ENCODE assay signal across 13 mouse cellular contexts in genomic region chr9:54897097-54897496, GRCm38 (mm10). TPM values are rescaled to one million over a fixed set of nuclear protein-coding genes. Genes with fewer than 3 reads are reported as not detected.
DNase-seq lines count a peak whose midpoint lies in the region; ATAC-seq and TF ChIP-seq lines count a peak whose summit lies in the region.
"Had no signal": no experiment of that assay in that cellular context is flagged by ENCODE, and none has a peak within 500 bp of the region (broad histone marks: within the 10 kb centered on the region; RNA-seq: fewer than 3 reads in every experiment).

No protein-coding gene starts in this region.

- POLR2A ChIA-PET in Patski (lab: Charles Lee): no interaction called here

- no peak for DNase-seq in heart, postnatal 0 days (ENCODE audit: low spot score)
- DNase-seq in heart, adult 18-20 months: no peak
- DNase-seq in lung, embryonic 14.5 days: no peak
- DNase-seq in lung, adult 2 months: no peak
- no peak for DNase-seq in Patski (ENCODE audit: low read depth, low spot score)
- no peak for DNase-seq in stomach, postnatal 0 days (ENCODE audit: low spot score)
- no peak for DNase-seq in Muller cell, postnatal 12 days (ENCODE audit: inconsistent ontology term)
- DNase-seq: adrenal gland, postnatal 25 days; cerebellum, adult 9-10 months; lung, postnatal 36 days; spleen, adult 18-20 months had no signal

- H3K36me3 ChIP-seq in heart, postnatal 0 days (replicated peaks; ENCODE audit: control insufficient read depth, insufficient read depth, low read length): peaks cover 76% of the 10 kb centered on the region
- H3K36me3 ChIP-seq in lung, embryonic 14.5 days (ENCODE audit: insufficient read depth): peaks cover 78% of the 10 kb centered on the region
- peaks cover 17% of the 10 kb centered on the region for H3K36me3 ChIP-seq in stomach, postnatal 0 days (ENCODE audit: control insufficient read depth, insufficient read depth, low read length)

- peak; percentile 42 for TF ChIP-seq CTCF in heart, postnatal 0 days (IDR thresholded peaks at IDR 0.05; ENCODE audit: low read depth)
- TF ChIP-seq CTCF in lung, embryonic 14.5 days (IDR thresholded peaks at IDR 0.05; ENCODE audit: low read depth): peak; percentile 48
- no peak for TF ChIP-seq CTCF in lung, adult 2 months (IDR thresholded peaks at IDR 0.05; ENCODE audit: insufficient read depth, low read length)
- TF ChIP-seq CTCF in Patski (IDR thresholded peaks at IDR 0.05): peak; percentile 62
- peak; percentile 68 for TF ChIP-seq CTCF in stomach, postnatal 0 days (IDR thresholded peaks at IDR 0.05; ENCODE audit: low read depth)

- H3K4me3 ChIP-seq in heart, postnatal 0 days (ENCODE audit: low read depth, low read length): no peak overlapping the region
- no peak overlapping the region for H3K4me3 ChIP-seq in lung, embryonic 14.5 days (ENCODE audit: low read depth, low read length)
- no peak overlapping the region for H3K4me3 ChIP-seq in lung, adult 2 months (replicated peaks; ENCODE audit: extremely low read depth, low read depth, low read length)
- no peak overlapping the region for H3K4me3 ChIP-seq in stomach, postnatal 0 days (ENCODE audit: low read depth, low read length)

- H3K9me3 ChIP-seq in heart, postnatal 0 days (replicated peaks; ENCODE audit: control insufficient read depth, low read length): no peaks in the 10 kb centered on the region
- no peaks in the 10 kb centered on the region for H3K9me3 ChIP-seq in lung, embryonic 14.5 days (ENCODE audit: low read depth, low read length)
- no peaks in the 10 kb centered on the region for H3K9me3 ChIP-seq in stomach, postnatal 0 days (ENCODE audit: control insufficient read depth, low read length)

- ATAC-seq in heart, postnatal 0 days (ENCODE audit: insufficient read depth, low read depth): no peak
- no peak for ATAC-seq in lung, embryonic 14.5 days (ENCODE audit: insufficient read depth)
- no peak for ATAC-seq in Patski
- ATAC-seq in stomach, postnatal 0 days (ENCODE audit: low FRiP score, low TSS enrichment): no peak

- no peak overlapping the region for H3K4me2 ChIP-seq in heart, postnatal 0 days (ENCODE audit: low read depth, low read length)
- H3K4me2 ChIP-seq in lung, embryonic 14.5 days: no peak overlapping the region
- no peak overlapping the region for H3K4me2 ChIP-seq in stomach, postnatal 0 days (replicated peaks; ENCODE audit: low read depth)

- TF ChIP-seq EP300 in heart, postnatal 0 days (IDR thresholded peaks at IDR 0.05; ENCODE audit: low read depth): no peak
- TF ChIP-seq EP300 in stomach, postnatal 0 days (optimal IDR thresholded peaks at IDR 0.05): no peak

- no peak overlapping the region for H3K27ac ChIP-seq in heart, postnatal 0 days (ENCODE audit: low read depth)
- no peak overlapping the region for H3K27ac ChIP-seq in lung, embryonic 14.5 days (ENCODE audit: low read depth)
- H3K27ac ChIP-seq in stomach, postnatal 0 days (replicated peaks): no peak overlapping the region

- no peak for TF ChIP-seq POLR2A in lung, adult 2 months (IDR thresholded peaks at IDR 0.05; ENCODE audit: borderline replicate concordance, extremely low read depth, low read depth, low read length)

- no peak overlapping the region for H3K9ac ChIP-seq in heart, postnatal 0 days (replicated peaks; ENCODE audit: low read depth, low read length)
- H3K9ac ChIP-seq in lung, embryonic 14.5 days: no peak overlapping the region
- H3K9ac ChIP-seq in stomach, postnatal 0 days (ENCODE audit: low read length): no peak overlapping the region

- in situ Hi-C loops in Patski (cut with MboI; ENCODE audit: low pct_unique_long_range_greater_than_20kb): no loop called here

- WGBS in heart, postnatal 0 days: 80% methylated on average over 3 of the region's 3 CpGs
- whole genome bisulfite sequencing in lung, embryonic 14.5 days: 81% methylated on average over 3 of the region's 3 CpGs
- WGBS in lung, adult 2 months: 83% methylated on average over 3 of the region's 3 CpGs
- 86% methylated on average over 3 of the region's 3 CpGs for WGBS in stomach, postnatal 0 days

- CTCF ChIA-PET in Patski (lab: Charles Lee): interaction anchor here (0.7 to 0.9 kb wide), 2 partner anchors 9 to 12 kb away, joined by 3 read pairs; no protein-coding TSS in a partner anchor

- H3K4me1 ChIP-seq in heart, postnatal 0 days (ENCODE audit: control insufficient read depth, insufficient read depth): no peaks in the 10 kb centered on the region
- no peaks in the 10 kb centered on the region for H3K4me1 ChIP-seq in lung, embryonic 14.5 days (ENCODE audit: insufficient read depth)
- no peaks in the 10 kb centered on the region for H3K4me1 ChIP-seq in lung, adult 2 months (ENCODE audit: control insufficient read depth, insufficient read depth, low read length)
- H3K4me1 ChIP-seq in stomach, postnatal 0 days (replicated peaks; ENCODE audit: control insufficient read depth, insufficient read depth): no peaks in the 10 kb centered on the region

- no peaks in the 10 kb centered on the region for H3K27me3 ChIP-seq in heart, postnatal 0 days (ENCODE audit: control insufficient read depth, insufficient read depth, low read length)
- H3K27me3 ChIP-seq in lung, embryonic 14.5 days (ENCODE audit: insufficient read depth, low read length): no peaks in the 10 kb centered on the region
- no peaks in the 10 kb centered on the region for H3K27me3 ChIP-seq in Patski
- no peaks in the 10 kb centered on the region for H3K27me3 ChIP-seq in stomach, postnatal 0 days (ENCODE audit: control insufficient read depth, insufficient read depth, low read length)

RNA-seq across cellular contexts. Expression of gene Hykk, which starts 20.0 kb away (rescaled TPM):
- total RNA-seq in heart, postnatal 0 days (2014; rRNA removed; ENCODE audit: low replicate concordance): 3.3 and 3.6 TPM in 2 replicates
- polyA plus RNA-seq in heart, postnatal 0 days (2015; fragmentation: Nextera tagmentation; extraction: Ambion mirVana): 1.4 and 1.5 TPM in 2 replicates
- 1 to 10 TPM; 1.2 to 1.3 TPM for total RNA-seq in heart, adult 18-20 months (2021)
- polyA plus RNA-seq in lung, embryonic 14.5 days (2014; fragmentation: Nextera tagmentation; extraction: Ambion mirVana): 3.9 and 4.3 TPM in 2 replicates
- 1.5 and 2.1 TPM in 2 replicates for polyA plus RNA-seq in lung, adult 2 months (2012; rRNA removed)
- polyA plus RNA-seq in Patski (2021): 0.27 TPM
- 1.3 and 1.4 TPM in 2 replicates for polyA plus RNA-seq in stomach, postnatal 0 days (2015; fragmentation: Nextera tagmentation; extraction: Ambion mirVana)
- total RNA-seq: monocyte, adult 5-6 weeks had no signal

RNA-seq across cellular contexts. Expression of gene Ireb2, which starts 33.5 kb away (rescaled TPM):
- total RNA-seq in heart, postnatal 0 days (2014; rRNA removed; ENCODE audit: low replicate concordance): 17.7 and 21.1 TPM in 2 replicates
- polyA plus RNA-seq in heart, postnatal 0 days (2015; fragmentation: Nextera tagmentation; extraction: Ambion mirVana): 12.1 and 14.4 TPM in 2 replicates
- total RNA-seq in heart, adult 18-20 months (2021): 10 to 100 TPM; 22.0 to 22.6 TPM
- polyA plus RNA-seq in lung, embryonic 14.5 days (2014; fragmentation: Nextera tagmentation; extraction: Ambion mirVana): 44.3 and 45.9 TPM in 2 replicates
- polyA plus RNA-seq in lung, adult 2 months (2012; rRNA removed): 3.6 and 8.2 TPM in 2 replicates
- 41.8 TPM for polyA plus RNA-seq in Patski (2021)
- polyA plus RNA-seq in stomach, postnatal 0 days (2015; fragmentation: Nextera tagmentation; extraction: Ambion mirVana): 9.6 and 9.7 TPM in 2 replicates

RNA-seq across cellular contexts. Expression of gene Psma4, which starts 53.5 kb away (rescaled TPM):
- 200 and 381 TPM in 2 replicates for total RNA-seq in heart, postnatal 0 days (2014; rRNA removed; ENCODE audit: low replicate concordance)
- polyA plus RNA-seq in heart, postnatal 0 days (2015; fragmentation: Nextera tagmentation; extraction: Ambion mirVana): 224 and 230 TPM in 2 replicates
- total RNA-seq in heart, adult 18-20 months (2021): 100 to 1,000 TPM; 123 to 128 TPM
- polyA plus RNA-seq in lung, embryonic 14.5 days (2014; fragmentation: Nextera tagmentation; extraction: Ambion mirVana): 295 and 298 TPM in 2 replicates
- 29.5 and 52.0 TPM in 2 replicates for polyA plus RNA-seq in lung, adult 2 months (2012; rRNA removed)
- 243 TPM for polyA plus RNA-seq in Patski (2021)
- 196 and 201 TPM in 2 replicates for polyA plus RNA-seq in stomach, postnatal 0 days (2015; fragmentation: Nextera tagmentation; extraction: Ambion mirVana)

RNA-seq across cellular contexts. Expression of gene AY074887, which starts 53.7 kb away (rescaled TPM):
- total RNA-seq in heart, postnatal 0 days (2014; rRNA removed; ENCODE audit: low replicate concordance): not detected in 2 replicates
- polyA plus RNA-seq in heart, postnatal 0 days (2015; fragmentation: Nextera tagmentation; extraction: Ambion mirVana): 0.32 and 0.37 TPM in 2 replicates
- not detected for total RNA-seq in heart, adult 18-20 months (2021)
- 1.3 and 1.5 TPM in 2 replicates for polyA plus RNA-seq in lung, embryonic 14.5 days (2014; fragmentation: Nextera tagmentation; extraction: Ambion mirVana)
- not detected in 2 replicates for polyA plus RNA-seq in lung, adult 2 months (2012; rRNA removed)
- polyA plus RNA-seq in Patski (2021): 0.65 TPM
- polyA plus RNA-seq in stomach, postnatal 0 days (2015; fragmentation: Nextera tagmentation; extraction: Ambion mirVana): 0.25 and 0.44 TPM in 2 replicates
- total RNA-seq: adrenal gland, postnatal 25 days; layer of hippocampus, adult 18-20 months; monocyte, adult 5-6 weeks had no signal
